Mouse (Mus musculus): ENCODE measurements around the gene Arl13a.
"Not testable (repeated sequence)": the region's sequence is repeated elsewhere in the genome, so short reads cannot be mapped to it uniquely, and the experiment has no call there.

The Arl13a gene

GRCm38 (mm10) chrX:134187201-134187600 is at the start of gene Arl13a:
Arl13a (plus strand) TSS chrX:134187501.
- DNase-seq (ENCODE audit: low read depth, low spot score) = not testable (repeated sequence)

- no peak for DNase-seq (ENCODE audit: low read depth, low spot score)
These were observed 47.3 kb upstream of the Arl13a start for GRCm38 (mm10) chrX:134140024-134140423.

GRCm38 (mm10) chrX:134141551-134141950 is 45.8 kb upstream of the Arl13a start:
- no peak for DNase-seq (ENCODE audit: low read depth, low spot score)

GRCm38 (mm10) chrX:134141986-134142385 is 45.3 kb upstream of the Arl13a start:
- no peak for DNase-seq (ENCODE audit: low read depth, low spot score)

GRCm38 (mm10) chrX:134158151-134158550 is 29.1 kb upstream of the Arl13a start:
- DNase-seq (ENCODE audit: low read depth, low spot score) = no peak

- DNase-seq (ENCODE audit: low read depth, low spot score) = no peak
These were observed 26.9 kb upstream of the Arl13a start for GRCm38 (mm10) chrX:134160442-134160841.

- no peak for DNase-seq (ENCODE audit: low read depth, low spot score)
These were observed 25.1 kb upstream of the Arl13a start, which contains the start of gene Xkrx for GRCm38 (mm10) chrX:134162043-134162720. Xkrx (minus strand) TSS chrX:134162076.

- no peak for DNase-seq (ENCODE audit: low read depth, low spot score)
These were observed 24.5 kb upstream of the Arl13a start for GRCm38 (mm10) chrX:134162826-134163225.

GRCm38 (mm10) chrX:134163484-134163883 is 23.8 kb upstream of the Arl13a start:
- no peak for DNase-seq (ENCODE audit: low read depth, low spot score)

GRCm38 (mm10) chrX:134170584-134170983 is 16.7 kb upstream of the Arl13a start:
- DNase-seq (ENCODE audit: low read depth, low spot score) = no peak

- DNase-seq (ENCODE audit: low read depth, low spot score) = no peak
These were observed 12.6 kb upstream of the Arl13a start for GRCm38 (mm10) chrX:134174699-134175098.

- no peak for DNase-seq (ENCODE audit: low read depth, low spot score)
These were observed 21.2 kb downstream of the Arl13a start for GRCm38 (mm10) chrX:134208491-134208890.

- no peak for DNase-seq (ENCODE audit: low read depth, low spot score)
These were observed 23.9 kb downstream of the Arl13a start for GRCm38 (mm10) chrX:134211151-134211642.

GRCm38 (mm10) chrX:134218161-134218560 is 30.9 kb downstream of the Arl13a start:
- no peak for DNase-seq (ENCODE audit: low read depth, low spot score)

- DNase-seq (ENCODE audit: low read depth, low spot score) = no peak
These were observed 33.3 kb downstream of the Arl13a start for GRCm38 (mm10) chrX:134220618-134221017.

GRCm38 (mm10) chrX:134221856-134222255 is 34.6 kb downstream of the Arl13a start, which contains the start of gene Nox1:
Nox1 (minus strand) TSS chrX:134221956.
- no peak for DNase-seq (ENCODE audit: low read depth, low spot score)

- DNase-seq (ENCODE audit: low read depth, low spot score) = no peak
These were observed 45.7 kb downstream of the Arl13a start for GRCm38 (mm10) chrX:134233048-134233447.

GRCm38 (mm10) chrX:134238266-134238665 is 51.0 kb downstream of the Arl13a start:
- DNase-seq (ENCODE audit: low read depth, low spot score) = no peak

GRCm38 (mm10) chrX:134245946-134246345 is 58.6 kb downstream of the Arl13a start:
- DNase-seq (ENCODE audit: low read depth, low spot score) = no peak

GRCm38 (mm10) chrX:134248202-134248601 is 60.9 kb downstream of the Arl13a start:
- DNase-seq (ENCODE audit: low read depth, low spot score) = no peak
